Mouse (Mus musculus) intestine, embryonic 14.5 days (tissue): ENCODE results near the gene Gucy1b1. TPM values are rescaled to one million over a fixed set of nuclear protein-coding genes. Genes with fewer than 3 reads are reported as not detected.

Experiments
- ATAC-seq: fragments of 200-750 bp; cut with Nextera tagmentation; replicated peaks from 2 replicates; pipeline ENCODE4 v1.8.0; 2017; ENCODE audit warnings: low read depth, moderate number of reproducible peaks, moderate TSS enrichment, moderate library complexity; ENCODE audit not compliant: low FRiP score, low TSS enrichment
- DNase-seq: peaks from one replicate; pipeline ENCODE4 v3.0.0-alpha.2; 2018; ENCODE audit warnings: low spot score
- H3K27ac ChIP-seq: fragments of 300-500 bp; sonication (generic); 2 replicates; pipeline ENCODE4 v1.5.1; 2014; ENCODE audit warnings: low read depth, mild to moderate bottlenecking, control low read depth
- H3K27me3 ChIP-seq: fragments of 300-500 bp; sonication (generic); replicated peaks from 2 replicates; pipeline ENCODE4 v1.6.1; 2014; ENCODE audit warnings: low read length, control low read depth; ENCODE audit not compliant: control insufficient read depth, insufficient read depth
- H3K36me3 ChIP-seq: fragments of 300-500 bp; sonication (generic); 2 replicates; pipeline ENCODE4 v1.6.1; 2014; ENCODE audit warnings: low read length, control low read depth; ENCODE audit not compliant: control insufficient read depth, insufficient read depth
- H3K4me1 ChIP-seq: fragments of 300-500 bp; sonication (generic); replicated peaks from 2 replicates; pipeline ENCODE4 v1.6.1; 2014; ENCODE audit warnings: low read length, control low read depth, mixed read lengths; ENCODE audit not compliant: control insufficient read depth, insufficient read depth
- H3K4me2 ChIP-seq: fragments of 300-500 bp; sonication (generic); 2 replicates; pipeline ENCODE4 v1.6.1; 2014; ENCODE audit warnings: low read length
- H3K4me3 ChIP-seq: fragments of 300-500 bp; sonication (generic); 2 replicates; pipeline ENCODE4 v1.5.1; 2014; ENCODE audit warnings: low read depth, low read length, control low read depth, mixed read lengths
- H3K9ac ChIP-seq: fragments of 300-500 bp; sonication (generic); 2 replicates; pipeline ENCODE4 v1.6.1; 2014; ENCODE audit warnings: mild to moderate bottlenecking, low read length
- H3K9me3 ChIP-seq: fragments of 300-500 bp; sonication (generic); 2 replicates; pipeline ENCODE4 v1.6.1; 2016; ENCODE audit warnings: low read length, control low read depth; ENCODE audit not compliant: control insufficient read depth
- WGBS: fragments of 180-500 bp; shearing (Covaris S2); extraction: QIAGEN DNeasy Blood & Tissue Kit; methylation state at CpG from one replicate; pipeline ENCODE4 v1.1.7; 2014; 5-methylcytosine and 5-hydroxymethylcytosine counted together
- polyA plus RNA-seq: library from polyadenylated mRNA; unstranded; fragments of >200 nt; fragmentation: Nextera tagmentation; extraction: Ambion mirVana; gene quantifications from 2 replicates; pipeline ENCODE4 v1.2.1, GENCODE M21; 2014

The Gucy1b1 gene
- polyA plus RNA-seq, 1 experiment from 2014 or later: 76.3 TPM

GRCm38 (mm10) chr3:82047100-82047753, 27.3 kb downstream of the Gucy1b1 start:
- no peak overlapping the region for H3K9ac ChIP-seq
- H3K4me1 ChIP-seq: peaks cover 17% of the 10 kb centered on the region
- no peak overlapping the region for H3K27ac ChIP-seq
- 29% methylated on average over 8 of the region's 8 CpGs for WGBS
- DNase-seq: no peak
- no peak overlapping the region for H3K4me3 ChIP-seq
- peaks cover 41% of the 10 kb centered on the region for H3K36me3 ChIP-seq
- H3K27me3 ChIP-seq: no peaks in the 10 kb centered on the region
- no peak for ATAC-seq
- H3K9me3 ChIP-seq: no peaks in the 10 kb centered on the region
- no peak overlapping the region for H3K4me2 ChIP-seq

- DNase-seq (no peak), ATAC-seq (no peak)
- Histone ChIP-seq H3K36me3 (peaks cover 48% of the 10 kb centered on the region), H3K9me3 (no peaks in the 10 kb centered on the region), H3K4me2 (no peak overlapping the region), H3K27ac (no peak overlapping the region), H3K4me1 (peaks cover 11% of the 10 kb centered on the region; the same call in 1 of the 2 replicates), H3K27me3 (no peaks in the 10 kb centered on the region), H3K9ac (no peak overlapping the region), H3K4me3 (no peak overlapping the region)
- WGBS: 88% methylated on average over 8 of the region's 8 CpGs
These were observed 28.4 kb downstream of the Gucy1b1 start for GRCm38 (mm10) chr3:82046087-82046486.

GRCm38 (mm10) chr3:82044902-82045301, 29.6 kb downstream of the Gucy1b1 start:
- DNase-seq (no peak), ATAC-seq (no peak)
- WGBS: 76% methylated on average over 5 of the region's 5 CpGs
- Histone ChIP-seq H3K27ac (peak overlapping the region; percentile 22; the same call in 1 of the 2 replicates), H3K4me2 (no peak overlapping the region), H3K36me3 (peaks cover 51% of the 10 kb centered on the region), H3K4me3 (no peak overlapping the region), H3K4me1 (peaks cover 11% of the 10 kb centered on the region; the same call in 1 of the 2 replicates), H3K9ac (no peak overlapping the region), H3K9me3 (no peaks in the 10 kb centered on the region), H3K27me3 (no peaks in the 10 kb centered on the region)

GRCm38 (mm10) chr3:82043676-82044075, 30.8 kb downstream of the Gucy1b1 start:
- H3K4me3 ChIP-seq: no peak overlapping the region
- H3K9ac ChIP-seq: no peak overlapping the region
- no peaks in the 10 kb centered on the region for H3K27me3 ChIP-seq
- H3K4me1 ChIP-seq: peaks cover 4% of the 10 kb centered on the region; the same call in 1 of the 2 replicates
- WGBS: 55% methylated on average over 6 of the region's 6 CpGs
- peaks cover 63% of the 10 kb centered on the region for H3K36me3 ChIP-seq
- H3K4me2 ChIP-seq: no peak overlapping the region
- H3K27ac ChIP-seq: no peak overlapping the region
- ATAC-seq (no peak), DNase-seq (no peak)
- no peaks in the 10 kb centered on the region for H3K9me3 ChIP-seq

GRCm38 (mm10) chr3:82036262-82037044, 38.0 kb downstream of the Gucy1b1 start:
- Histone ChIP-seq H3K4me2 (no peak overlapping the region), H3K4me3 (no peak overlapping the region), H3K4me1 (no peaks in the 10 kb centered on the region), H3K9ac (no peak overlapping the region), H3K36me3 (peaks cover 78% of the 10 kb centered on the region), H3K27me3 (no peaks in the 10 kb centered on the region), H3K9me3 (no peaks in the 10 kb centered on the region), H3K27ac (peak overlapping the region; percentile 64)
- DNase-seq (no peak), ATAC-seq (no peak)
- WGBS: 42% methylated on average over 2 of the region's 2 CpGs

- no peak overlapping the region for H3K4me2 ChIP-seq
- peaks cover 38% of the 10 kb centered on the region for H3K36me3 ChIP-seq
- 73% methylated on average over 1 of the region's 1 CpGs for WGBS
- no peak for ATAC-seq
- H3K4me1 ChIP-seq: no peaks in the 10 kb centered on the region
- H3K27ac ChIP-seq: no peak overlapping the region
- H3K4me3 ChIP-seq: no peak overlapping the region
- H3K9me3 ChIP-seq: no peaks in the 10 kb centered on the region
- no peak overlapping the region for H3K9ac ChIP-seq
- no peaks in the 10 kb centered on the region for H3K27me3 ChIP-seq
- DNase-seq: no peak
These were observed 44.3 kb downstream of the Gucy1b1 start for GRCm38 (mm10) chr3:82030008-82030748.

GRCm38 (mm10) chr3:82029229-82029628, 45.3 kb downstream of the Gucy1b1 start:
- H3K9me3 ChIP-seq: no peaks in the 10 kb centered on the region
- H3K9ac ChIP-seq: no peak overlapping the region
- no peak overlapping the region for H3K4me2 ChIP-seq
- DNase-seq: no peak
- 5% methylated on average over 3 of the region's 3 CpGs for WGBS
- 0 out of 2 replicates have a peak, but pooled peaks have one; percentile 32 for ATAC-seq
- H3K27ac ChIP-seq: no peak overlapping the region
- H3K4me3 ChIP-seq: no peak overlapping the region
- H3K27me3 ChIP-seq: no peaks in the 10 kb centered on the region
- H3K4me1 ChIP-seq: no peaks in the 10 kb centered on the region
- H3K36me3 ChIP-seq: peaks cover 29% of the 10 kb centered on the region

GRCm38 (mm10) chr3:82027286-82027685, 47.2 kb downstream of the Gucy1b1 start:
- Histone ChIP-seq H3K9ac (no peak overlapping the region), H3K36me3 (peaks cover 10% of the 10 kb centered on the region; the same call in 1 of the 2 replicates), H3K27me3 (no peaks in the 10 kb centered on the region), H3K27ac (no peak overlapping the region), H3K4me3 (no peak overlapping the region), H3K4me1 (no peaks in the 10 kb centered on the region), H3K9me3 (no peaks in the 10 kb centered on the region), H3K4me2 (no peak overlapping the region)
- DNase-seq: no peak
- WGBS: 79% methylated on average over 1 of the region's 1 CpGs
- ATAC-seq: no peak
